In the genomic region with DNA sequence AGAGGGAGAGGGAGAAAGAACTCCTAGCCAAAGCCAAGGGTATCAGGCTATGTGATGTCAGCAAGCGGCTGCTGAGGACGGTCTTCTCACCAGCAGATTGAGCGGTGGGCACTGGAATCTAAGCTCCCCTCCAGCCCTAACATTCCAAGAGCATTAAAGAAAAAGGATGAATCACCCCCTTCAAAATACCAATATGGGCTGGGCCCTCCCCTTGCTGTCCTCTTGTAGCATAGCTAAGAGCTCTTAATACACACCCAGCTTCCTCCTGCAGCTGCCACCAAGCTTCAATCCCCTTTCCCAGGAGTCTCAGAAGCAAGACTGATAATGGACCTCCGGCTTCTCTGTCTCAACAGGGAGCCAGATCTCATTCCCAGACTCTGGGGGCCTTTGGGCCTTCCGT, we compare ENCODE assay signal across 10 mouse cellular contexts. TPM values are rescaled to one million over a fixed set of nuclear protein-coding genes. Genes with fewer than 3 reads are reported as not detected.
DNase-seq lines count a peak whose midpoint lies in the region; ATAC-seq lines count a peak whose summit lies in the region.
"Had no signal": no experiment of that assay in that cellular context is flagged by ENCODE, and none has a peak within 500 bp of the region (broad histone marks: within the 10 kb centered on the region; RNA-seq: fewer than 3 reads in every experiment).

No protein-coding gene starts in this region.

- peak overlapping the region; percentile 73 to 76; a peak in 2 of 4 replicates for H3K27ac ChIP-seq in heart, embryonic 14.5 days (replicated peaks in 1 of 2; ENCODE audit: control insufficient read depth in 1 of 2, insufficient read depth in 1 of 2, low read depth in 2 of 2, low read length in 2 of 2)
- H3K27ac ChIP-seq in forebrain, embryonic 15.5 days (replicated peaks), result 0 out of 2 replicates have a peak overlapping the region, but pooled peaks have one; percentile 77
- H3K27ac ChIP-seq in midbrain, embryonic 12.5 days (replicated peaks), result peak overlapping the region; percentile 79
- H3K27ac ChIP-seq: liver, embryonic 15.5 days had no signal

- no peak for DNase-seq in heart, adult 18-20 months
- peak; percentile 8 for DNase-seq in Muller cell, postnatal 12 days (ENCODE audit: inconsistent ontology term)
- DNase-seq in urinary bladder, postnatal 25 days (ENCODE audit: low spot score), result no peak
- no peak for DNase-seq in MN1 (ENCODE audit: low spot score)
- DNase-seq in spleen, postnatal 4 days (ENCODE audit: low spot score in 2 of 2), result no peak

- peak overlapping the region; percentile 85 for H3K4me2 ChIP-seq in heart, embryonic 14.5 days (ENCODE audit: low read length)
- H3K4me2 ChIP-seq in forebrain, embryonic 15.5 days (replicated peaks), result peak overlapping the region; percentile 90; the same call in 1 of the 2 replicates
- peak overlapping the region; percentile 61 for H3K4me2 ChIP-seq in midbrain, embryonic 12.5 days (replicated peaks)

- peak overlapping the region; percentile 49 to 55 for H3K4me3 ChIP-seq in heart, embryonic 14.5 days (ENCODE audit: control insufficient read depth in 1 of 2, insufficient read depth in 1 of 2, low read depth in 1 of 2, low read length in 2 of 2)
- H3K4me3 ChIP-seq in forebrain, embryonic 15.5 days, result 0 out of 2 replicates have a peak overlapping the region, but pooled peaks have one; percentile 50
- H3K4me3 ChIP-seq in midbrain, embryonic 12.5 days, result 0 out of 2 replicates have a peak overlapping the region, but pooled peaks have one; percentile 39

- ATAC-seq in heart, embryonic 14.5 days (ENCODE audit: insufficient number of reproducible peaks, insufficient read depth, low FRiP score, low read depth), result no peak
- no peak for ATAC-seq in forebrain, embryonic 15.5 days (replicated peaks)
- ATAC-seq in midbrain, embryonic 12.5 days (ENCODE audit: low FRiP score, low read depth), result no peak

- peak overlapping the region; percentile 70 for H3K9ac ChIP-seq in heart, embryonic 14.5 days (ENCODE audit: low read length)
- peak overlapping the region; percentile 40; the same call in 1 of the 2 replicates for H3K9ac ChIP-seq in forebrain, embryonic 15.5 days (replicated peaks)
- no peak overlapping the region for H3K9ac ChIP-seq in midbrain, embryonic 12.5 days (replicated peaks)
- H3K9ac ChIP-seq: liver, embryonic 15.5 days had no signal

- H3K27me3 ChIP-seq in heart, embryonic 14.5 days (ENCODE audit: control insufficient read depth, insufficient read depth, low read length), result peaks cover 10% of the 10 kb centered on the region
- H3K27me3 ChIP-seq in forebrain, embryonic 15.5 days, result peaks cover 3% of the 10 kb centered on the region; the same call in 1 of the 2 replicates
- peaks cover 27% of the 10 kb centered on the region for H3K27me3 ChIP-seq in midbrain, embryonic 12.5 days
- H3K27me3 ChIP-seq: CH12.LX had no signal

- no peaks in the 10 kb centered on the region for H3K9me3 ChIP-seq in heart, embryonic 14.5 days (ENCODE audit: control insufficient read depth, low read length)
- no peaks in the 10 kb centered on the region for H3K9me3 ChIP-seq in forebrain, embryonic 15.5 days
- no peaks in the 10 kb centered on the region for H3K9me3 ChIP-seq in midbrain, embryonic 12.5 days
- H3K9me3 ChIP-seq: liver, embryonic 15.5 days had no signal

- 32% methylated on average over 5 of the region's 5 CpGs for WGBS in heart, embryonic 14.5 days
- WGBS in forebrain, embryonic 15.5 days, result 31% methylated on average over 5 of the region's 5 CpGs
- 11% methylated on average over 5 of the region's 5 CpGs for WGBS in midbrain, embryonic 12.5 days

- H3K4me1 ChIP-seq in heart, embryonic 14.5 days (ENCODE audit: control insufficient read depth in 2 of 2, insufficient read depth in 2 of 2, low read length in 2 of 2), result peaks cover 13 to 26% of the 10 kb centered on the region in 2 experiments
- peaks cover 39% of the 10 kb centered on the region for H3K4me1 ChIP-seq in forebrain, embryonic 15.5 days
- H3K4me1 ChIP-seq in midbrain, embryonic 12.5 days, result peaks cover 30% of the 10 kb centered on the region

- H3K36me3 ChIP-seq in heart, embryonic 14.5 days (ENCODE audit: control insufficient read depth, insufficient read depth, low read length), result no peaks in the 10 kb centered on the region
- H3K36me3 ChIP-seq in forebrain, embryonic 15.5 days, result no peaks in the 10 kb centered on the region
- no peaks in the 10 kb centered on the region for H3K36me3 ChIP-seq in midbrain, embryonic 12.5 days
- H3K36me3 ChIP-seq: liver, embryonic 15.5 days had no signal

RNA-seq across cellular contexts. Expression of a gene that starts 4.6 kb away (rescaled TPM):
- polyA plus RNA-seq in heart, embryonic 14.5 days (2014; fragmentation: Nextera tagmentation; extraction: Ambion mirVana), result 0.35 and 0.88 TPM in 2 replicates
- total RNA-seq in heart, adult 18-20 months (2021), result under 1 TPM; 0.15 to 0.30 TPM
- polyA plus RNA-seq in forebrain, embryonic 15.5 days (2015; fragmentation: Nextera tagmentation; extraction: Ambion mirVana), result 3.6 and 4.3 TPM in 2 replicates
- 6.0 and 6.3 TPM in 2 replicates for polyA plus RNA-seq in midbrain, embryonic 12.5 days (2016; fragmentation: Nextera tagmentation; extraction: Ambion mirVana)
- total RNA-seq: CH12.LX had no signal
- polyA plus RNA-seq: liver, embryonic 15.5 days had no signal
